Mouse (Mus musculus) forebrain, postnatal 0 days (tissue): ENCODE measurements at regions not wholly inside any gene's neighbourhood (a gene's known extent, or its start where the extent isn't known, plus 50 kb on each side); places are given as distances from the start of the nearest gene placed in this dataset.

Experiments used
- ATAC-seq: fragments of 200-750 bp; cut with Nextera tagmentation; 2 replicates; pipeline ENCODE4 v1.8.0; 2017; ENCODE audit warnings: mild to moderate bottlenecking, moderate library complexity
- DNase-seq: peaks from one replicate; pipeline ENCODE4 v3.0.0-alpha.2; 2015
- H3K27ac ChIP-seq: fragments of 300-500 bp; sonication (generic); 2 replicates; pipeline ENCODE4 v1.5.1; 2014; ENCODE audit warnings: low read depth, mild to moderate bottlenecking, antibody characterized with exemption, low read length, moderate library complexity, mixed read lengths
- H3K27me3 ChIP-seq: fragments of 300-500 bp; sonication (generic); 2 replicates; pipeline ENCODE4 v1.6.1; 2014; ENCODE audit warnings: mild to moderate bottlenecking, low read length, mixed read lengths; ENCODE audit not compliant: insufficient read depth
- H3K36me3 ChIP-seq: fragments of 300-500 bp; sonication (generic); 2 replicates; pipeline ENCODE4 v1.6.1; 2014; ENCODE audit warnings: mild to moderate bottlenecking, moderate library complexity; ENCODE audit not compliant: insufficient read depth
- H3K4me1 ChIP-seq: fragments of 300-500 bp; sonication (generic); 2 replicates; pipeline ENCODE4 v1.6.1; 2014; ENCODE audit warnings: antibody characterized with exemption; ENCODE audit not compliant: insufficient read depth
- H3K4me2 ChIP-seq: fragments of 300-500 bp; sonication (generic); 2 replicates; pipeline ENCODE4 v1.6.1; 2014; ENCODE audit warnings: low read depth, mild to moderate bottlenecking, moderate library complexity
- H3K4me3 ChIP-seq: fragments of 300-500 bp; sonication (generic); 2 replicates; pipeline ENCODE4 v1.5.1; 2014; ENCODE audit warnings: low read depth, low read length, mixed read lengths
- H3K9ac ChIP-seq: fragments of 300-500 bp; sonication (generic); 2 replicates; pipeline ENCODE4 v1.6.1; 2014; ENCODE audit warnings: mild to moderate bottlenecking
- H3K9me3 ChIP-seq: fragments of 300-500 bp; sonication (generic); 2 replicates; pipeline ENCODE4 v1.6.1; 2016; ENCODE audit warnings: low read length
- CTCF ChIP-seq: sonication (generic); IDR thresholded peaks from 2 replicates; pipeline ENCODE4 v1.5.1; 2016; ENCODE audit warnings: antibody characterized with exemption, control low read depth, low read depth
- WGBS: fragments of 180-500 bp; shearing (Covaris S2); extraction: QIAGEN DNeasy Blood & Tissue Kit; methylation state at CpG from one replicate; pipeline ENCODE4 v1.1.7; 2014; 5-methylcytosine and 5-hydroxymethylcytosine counted together

GRCm38 (mm10) chr4:56068859-56069258, 536.6 kb upstream of the Klf4 start:
- Histone ChIP-seq H3K27ac (no peak overlapping the region), H3K9ac (no peak overlapping the region), H3K4me2 (no peak overlapping the region), H3K9me3 (no peaks in the 10 kb centered on the region), H3K36me3 (no peaks in the 10 kb centered on the region), H3K4me3 (no peak overlapping the region), H3K27me3 (no peaks in the 10 kb centered on the region), H3K4me1 (no peaks in the 10 kb centered on the region)
- DNase-seq, result no peak
- 94% methylated on average over 4 of the region's 4 CpGs for WGBS
- TF ChIP-seq CTCF, result no peak
- ATAC-seq, result no peak

GRCm38 (mm10) chr4:56064657-56065056, 532.4 kb upstream of the Klf4 start:
- TF ChIP-seq CTCF, result no peak
- ATAC-seq, result no peak
- Histone ChIP-seq H3K27ac (no peak overlapping the region), H3K9me3 (no peaks in the 10 kb centered on the region), H3K27me3 (no peaks in the 10 kb centered on the region), H3K4me2 (no peak overlapping the region), H3K36me3 (no peaks in the 10 kb centered on the region), H3K9ac (no peak overlapping the region), H3K4me3 (no peak overlapping the region), H3K4me1 (no peaks in the 10 kb centered on the region)
- 98% methylated on average over 4 of the region's 4 CpGs for WGBS
- DNase-seq, result no peak

- H3K9ac ChIP-seq, result no peak overlapping the region
- H3K36me3 ChIP-seq, result no peaks in the 10 kb centered on the region
- WGBS, result 17% methylated on average over 6 of the region's 6 CpGs
- H3K4me3 ChIP-seq, result no peak overlapping the region
- H3K27me3 ChIP-seq, result no peaks in the 10 kb centered on the region
- TF ChIP-seq CTCF, result no peak
- no peaks in the 10 kb centered on the region for H3K9me3 ChIP-seq
- no peaks in the 10 kb centered on the region for H3K4me1 ChIP-seq
- DNase-seq (peak; percentile 6), ATAC-seq (peak; percentile 29)
- H3K27ac ChIP-seq, result no peak overlapping the region
- no peak overlapping the region for H3K4me2 ChIP-seq
These were observed 519.6 kb upstream of the Klf4 start for GRCm38 (mm10) chr4:56051792-56052380.

- H3K4me3 ChIP-seq, result no peak overlapping the region
- WGBS, result 93% methylated on average over 4 of the region's 4 CpGs
- no peak for ATAC-seq
- no peaks in the 10 kb centered on the region for H3K4me1 ChIP-seq
- H3K27ac ChIP-seq, result no peak overlapping the region
- H3K27me3 ChIP-seq, result no peaks in the 10 kb centered on the region
- no peaks in the 10 kb centered on the region for H3K36me3 ChIP-seq
- no peak for DNase-seq
- no peak overlapping the region for H3K9ac ChIP-seq
- TF ChIP-seq CTCF, result no peak
- H3K4me2 ChIP-seq, result no peak overlapping the region
- H3K9me3 ChIP-seq, result no peaks in the 10 kb centered on the region
These were observed 507.1 kb upstream of the Klf4 start for GRCm38 (mm10) chr4:56039327-56039726.

DNA sequence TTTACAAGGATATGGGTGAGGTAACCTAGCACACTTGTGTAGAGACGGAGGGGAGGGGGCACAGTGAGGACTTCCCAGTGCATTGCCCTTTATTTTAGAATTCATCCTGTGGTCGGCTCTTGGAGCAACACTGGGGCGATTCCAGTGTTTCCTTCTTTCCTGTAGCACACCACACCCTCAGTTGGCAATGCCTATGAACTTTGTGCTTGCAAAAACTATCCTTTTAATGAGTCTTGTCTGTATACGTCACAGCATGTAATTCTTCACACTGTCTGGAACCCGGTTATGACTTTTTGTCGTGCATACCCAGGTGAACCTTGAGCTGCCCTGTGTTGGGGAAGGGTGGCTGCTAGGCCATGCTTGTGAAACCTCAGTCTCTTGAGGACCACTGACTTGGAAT, 504.1 kb upstream of the Klf4 start:
- no peak overlapping the region for H3K4me2 ChIP-seq
- H3K9me3 ChIP-seq, result no peaks in the 10 kb centered on the region
- H3K4me1 ChIP-seq, result no peaks in the 10 kb centered on the region
- H3K36me3 ChIP-seq, result no peaks in the 10 kb centered on the region
- no peaks in the 10 kb centered on the region for H3K27me3 ChIP-seq
- no peak overlapping the region for H3K4me3 ChIP-seq
- TF ChIP-seq CTCF, result no peak
- ATAC-seq, result no peak
- no peak overlapping the region for H3K27ac ChIP-seq
- no peak overlapping the region for H3K9ac ChIP-seq
- WGBS, result 91% methylated on average over 6 of the region's 6 CpGs
- no peak for DNase-seq

DNA sequence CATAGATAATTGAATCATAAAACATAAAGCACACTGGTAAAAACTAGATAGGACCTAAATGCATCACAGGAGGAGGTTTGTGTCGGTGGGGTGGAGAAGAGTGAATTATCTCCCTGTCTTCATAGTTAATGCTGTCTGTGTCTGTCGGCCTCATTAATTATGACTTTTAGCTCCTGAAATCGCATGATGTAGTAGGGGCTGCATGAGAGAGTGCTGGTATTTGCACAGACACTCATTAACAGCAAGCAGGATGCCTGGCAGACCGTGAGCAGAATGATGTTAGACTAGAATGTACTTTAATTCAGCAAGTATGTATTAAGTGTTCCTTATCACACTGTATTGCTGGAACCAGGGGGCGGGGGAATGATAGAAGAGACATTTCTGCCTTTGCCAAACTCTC, 503.3 kb upstream of the Klf4 start:
- no peak for ATAC-seq
- no peaks in the 10 kb centered on the region for H3K9me3 ChIP-seq

DNA sequence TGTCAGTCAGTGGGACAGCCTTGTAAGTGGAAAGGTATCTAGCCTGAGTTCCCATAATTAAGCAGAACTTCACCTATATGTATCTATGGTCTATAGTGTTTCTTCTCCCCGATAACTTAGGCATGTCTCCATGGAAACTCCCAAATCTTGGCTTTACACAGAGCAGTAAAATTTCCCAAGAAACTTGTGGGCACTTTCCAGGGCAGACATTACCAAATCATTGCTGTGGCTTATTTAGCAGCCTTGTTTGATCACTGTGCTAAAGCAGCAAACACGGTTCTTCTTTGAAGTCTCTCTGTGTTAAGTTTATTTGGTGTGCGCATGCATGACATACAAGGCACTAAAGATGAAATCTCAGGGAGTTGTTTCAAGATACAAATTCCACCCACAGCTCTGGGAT, 496.2 kb upstream of the Klf4 start:
- no peak overlapping the region for H3K27ac ChIP-seq
- H3K4me3 ChIP-seq, result no peak overlapping the region
- WGBS, result 83% methylated on average over 3 of the region's 3 CpGs
- no peak overlapping the region for H3K9ac ChIP-seq
- H3K4me2 ChIP-seq, result no peak overlapping the region
- H3K36me3 ChIP-seq, result no peaks in the 10 kb centered on the region
- H3K9me3 ChIP-seq, result no peaks in the 10 kb centered on the region
- H3K27me3 ChIP-seq, result no peaks in the 10 kb centered on the region
- DNase-seq (no peak), ATAC-seq (no peak)
- H3K4me1 ChIP-seq, result no peaks in the 10 kb centered on the region
- TF ChIP-seq CTCF, result no peak

More for the DNA sequence above, 503.3 kb upstream of the Klf4 start:
- H3K4me3 ChIP-seq, result no peak overlapping the region
- no peaks in the 10 kb centered on the region for H3K36me3 ChIP-seq
- no peak overlapping the region for H3K27ac ChIP-seq
- H3K9ac ChIP-seq, result no peak overlapping the region
- WGBS, result 65% methylated on average over 5 of the region's 5 CpGs
- H3K4me1 ChIP-seq, result no peaks in the 10 kb centered on the region
- DNase-seq, result no peak
- TF ChIP-seq CTCF, result no peak
- H3K27me3 ChIP-seq, result no peaks in the 10 kb centered on the region
- H3K4me2 ChIP-seq, result no peak overlapping the region
